Mouse (Mus musculus): Measurements from ENCODE around the gene Psmd13. TPM values are rescaled to one million over a fixed set of nuclear protein-coding genes. Genes with fewer than 3 reads are reported as not detected.

The Psmd13 gene
- polyA plus RNA-seq, 1 experiment from 2014 or later: 120 TPM

GRCm38 (mm10) chr7:140848591-140848990, 33.2 kb upstream of the Psmd13 start:
- Histone ChIP-seq H3K9me3 (ENCODE audit: control insufficient read depth, low read length) (no peaks in the 10 kb centered on the region), H3K27me3 (ENCODE audit: control insufficient read depth, insufficient read depth, low read length) (peaks cover 11% of the 10 kb centered on the region; the same call in 1 of the 2 replicates)
- ATAC-seq (ENCODE audit: insufficient number of reproducible peaks, insufficient read depth, low FRiP score, low read depth): no peak

GRCm38 (mm10) chr7:140851916-140852315, 29.9 kb upstream of the Psmd13 start:
- peaks cover 32% of the 10 kb centered on the region for H3K36me3 ChIP-seq (ENCODE audit: control insufficient read depth, insufficient read depth, low read length)
- H3K27ac ChIP-seq (replicated peaks in 1 of 2; ENCODE audit: control insufficient read depth in 1 of 2, insufficient read depth in 1 of 2, low read depth in 2 of 2, low read length in 2 of 2): no peak overlapping the region
- H3K9ac ChIP-seq (ENCODE audit: low read length): no peak overlapping the region
- peaks cover 7 to 8% of the 10 kb centered on the region in 2 experiments for H3K4me1 ChIP-seq (ENCODE audit: control insufficient read depth in 2 of 2, insufficient read depth in 2 of 2, low read length in 2 of 2)
- H3K27me3 ChIP-seq (ENCODE audit: control insufficient read depth, insufficient read depth, low read length): no peaks in the 10 kb centered on the region
- WGBS: 88% methylated on average over 4 of the region's 4 CpGs
- ATAC-seq (ENCODE audit: insufficient number of reproducible peaks, insufficient read depth, low FRiP score, low read depth): no peak
- H3K4me2 ChIP-seq (ENCODE audit: low read length): no peak overlapping the region
- H3K9me3 ChIP-seq (ENCODE audit: control insufficient read depth, low read length): no peaks in the 10 kb centered on the region
- no peak overlapping the region for H3K4me3 ChIP-seq (ENCODE audit: control insufficient read depth in 1 of 2, insufficient read depth in 1 of 2, low read depth in 1 of 2, low read length in 2 of 2)

More at GRCm38 (mm10) chr7:140848591-140848990, 33.2 kb upstream of the Psmd13 start:
- H3K4me2 ChIP-seq (ENCODE audit: low read length): no peak overlapping the region
- 89% methylated on average over 10 of the region's 10 CpGs for WGBS
- H3K4me3 ChIP-seq (ENCODE audit: control insufficient read depth in 1 of 2, insufficient read depth in 1 of 2, low read depth in 1 of 2, low read length in 2 of 2): no peak overlapping the region
- no peak overlapping the region for H3K9ac ChIP-seq (ENCODE audit: low read length)
- peaks cover 21% of the 10 kb centered on the region for H3K36me3 ChIP-seq (ENCODE audit: control insufficient read depth, insufficient read depth, low read length)
- H3K4me1 ChIP-seq (ENCODE audit: control insufficient read depth in 2 of 2, insufficient read depth in 2 of 2, low read length in 2 of 2): peaks cover 0 to 5% of the 10 kb centered on the region in 2 experiments; a peak in 3 of 4 replicates
- no peak overlapping the region for H3K27ac ChIP-seq (replicated peaks in 1 of 2; ENCODE audit: control insufficient read depth in 1 of 2, insufficient read depth in 1 of 2, low read depth in 2 of 2, low read length in 2 of 2)

- no peak for ATAC-seq (ENCODE audit: insufficient number of reproducible peaks, insufficient read depth, low FRiP score, low read depth)
- no peak overlapping the region for H3K4me2 ChIP-seq (ENCODE audit: low read length)
- H3K27me3 ChIP-seq (ENCODE audit: control insufficient read depth, insufficient read depth, low read length): no peaks in the 10 kb centered on the region
- H3K4me3 ChIP-seq (ENCODE audit: control insufficient read depth in 1 of 2, insufficient read depth in 1 of 2, low read depth in 1 of 2, low read length in 2 of 2): no peak overlapping the region
- H3K27ac ChIP-seq (replicated peaks in 1 of 2; ENCODE audit: control insufficient read depth in 1 of 2, insufficient read depth in 1 of 2, low read depth in 2 of 2, low read length in 2 of 2): no peak overlapping the region
- H3K9ac ChIP-seq (ENCODE audit: low read length): no peak overlapping the region
- H3K4me1 ChIP-seq (ENCODE audit: control insufficient read depth in 2 of 2, insufficient read depth in 2 of 2, low read length in 2 of 2): peaks cover 9 to 15% of the 10 kb centered on the region in 2 experiments
- H3K9me3 ChIP-seq (ENCODE audit: control insufficient read depth, low read length): no peaks in the 10 kb centered on the region
- peaks cover 33% of the 10 kb centered on the region for H3K36me3 ChIP-seq (ENCODE audit: control insufficient read depth, insufficient read depth, low read length)
- 83% methylated on average over 9 of the region's 9 CpGs for WGBS
Measured at GRCm38 (mm10) chr7:140853386-140853785, 28.4 kb upstream of the Psmd13 start.

- WGBS: 94% methylated on average over 18 of the region's 18 CpGs
- Histone ChIP-seq H3K9ac (ENCODE audit: low read length) (no peak overlapping the region), H3K27ac (replicated peaks in 1 of 2; ENCODE audit: control insufficient read depth in 1 of 2, insufficient read depth in 1 of 2, low read depth in 2 of 2, low read length in 2 of 2) (no peak overlapping the region), H3K4me2 (ENCODE audit: low read length) (no peak overlapping the region), H3K4me3 (ENCODE audit: control insufficient read depth in 1 of 2, insufficient read depth in 1 of 2, low read depth in 1 of 2, low read length in 2 of 2) (no peak overlapping the region), H3K9me3 (ENCODE audit: control insufficient read depth, low read length) (no peaks in the 10 kb centered on the region), H3K36me3 (ENCODE audit: control insufficient read depth, insufficient read depth, low read length) (peaks cover 43% of the 10 kb centered on the region), H3K27me3 (ENCODE audit: control insufficient read depth, insufficient read depth, low read length) (no peaks in the 10 kb centered on the region), H3K4me1 (ENCODE audit: control insufficient read depth in 2 of 2, insufficient read depth in 2 of 2, low read length in 2 of 2) (peaks cover 11 to 21% of the 10 kb centered on the region in 2 experiments)
- no peak for ATAC-seq (ENCODE audit: insufficient number of reproducible peaks, insufficient read depth, low FRiP score, low read depth)
Measured at GRCm38 (mm10) chr7:140854483-140854882, 27.3 kb upstream of the Psmd13 start.

DNA sequence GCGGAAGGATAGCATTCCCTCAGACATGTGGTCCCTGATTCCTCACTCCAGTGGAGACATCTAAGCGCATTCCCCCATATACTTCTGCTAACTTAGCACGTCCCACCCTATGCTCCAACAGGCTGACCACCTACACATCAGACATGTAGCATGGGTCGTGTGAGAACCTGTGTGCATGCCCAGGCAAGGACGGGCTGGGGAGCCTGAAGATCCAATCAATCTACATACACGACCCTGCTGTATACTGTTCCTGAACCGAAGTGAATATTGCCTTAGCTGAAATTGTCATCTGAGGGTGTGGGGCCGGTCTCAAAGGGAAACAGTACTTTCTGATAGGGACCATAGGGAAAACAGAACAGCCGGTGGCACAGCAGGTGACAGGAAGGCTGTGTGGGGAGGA, 26.6 kb upstream of the Psmd13 start:
- peak overlapping the region; percentile 78 to 86 for H3K4me3 ChIP-seq (ENCODE audit: control insufficient read depth in 1 of 2, insufficient read depth in 1 of 2, low read depth in 1 of 2, low read length in 2 of 2)
- peak overlapping the region; percentile 83 for H3K4me2 ChIP-seq (ENCODE audit: low read length)
- H3K4me1 ChIP-seq (ENCODE audit: control insufficient read depth in 2 of 2, insufficient read depth in 2 of 2, low read length in 2 of 2): peaks cover 11 to 21% of the 10 kb centered on the region in 2 experiments
- peaks cover 50% of the 10 kb centered on the region for H3K36me3 ChIP-seq (ENCODE audit: control insufficient read depth, insufficient read depth, low read length)
- ATAC-seq (ENCODE audit: insufficient number of reproducible peaks, insufficient read depth, low FRiP score, low read depth): no peak
- H3K27me3 ChIP-seq (ENCODE audit: control insufficient read depth, insufficient read depth, low read length): no peaks in the 10 kb centered on the region
- no peaks in the 10 kb centered on the region for H3K9me3 ChIP-seq (ENCODE audit: control insufficient read depth, low read length)
- 65% methylated on average over 9 of the region's 9 CpGs for WGBS
- H3K27ac ChIP-seq (replicated peaks in 1 of 2; ENCODE audit: control insufficient read depth in 1 of 2, insufficient read depth in 1 of 2, low read depth in 2 of 2, low read length in 2 of 2): peak overlapping the region in 1 of 2 experiments; percentile 91; a peak in 1 of 4 replicates
- H3K9ac ChIP-seq (ENCODE audit: low read length): peak overlapping the region; percentile 93

DNA sequence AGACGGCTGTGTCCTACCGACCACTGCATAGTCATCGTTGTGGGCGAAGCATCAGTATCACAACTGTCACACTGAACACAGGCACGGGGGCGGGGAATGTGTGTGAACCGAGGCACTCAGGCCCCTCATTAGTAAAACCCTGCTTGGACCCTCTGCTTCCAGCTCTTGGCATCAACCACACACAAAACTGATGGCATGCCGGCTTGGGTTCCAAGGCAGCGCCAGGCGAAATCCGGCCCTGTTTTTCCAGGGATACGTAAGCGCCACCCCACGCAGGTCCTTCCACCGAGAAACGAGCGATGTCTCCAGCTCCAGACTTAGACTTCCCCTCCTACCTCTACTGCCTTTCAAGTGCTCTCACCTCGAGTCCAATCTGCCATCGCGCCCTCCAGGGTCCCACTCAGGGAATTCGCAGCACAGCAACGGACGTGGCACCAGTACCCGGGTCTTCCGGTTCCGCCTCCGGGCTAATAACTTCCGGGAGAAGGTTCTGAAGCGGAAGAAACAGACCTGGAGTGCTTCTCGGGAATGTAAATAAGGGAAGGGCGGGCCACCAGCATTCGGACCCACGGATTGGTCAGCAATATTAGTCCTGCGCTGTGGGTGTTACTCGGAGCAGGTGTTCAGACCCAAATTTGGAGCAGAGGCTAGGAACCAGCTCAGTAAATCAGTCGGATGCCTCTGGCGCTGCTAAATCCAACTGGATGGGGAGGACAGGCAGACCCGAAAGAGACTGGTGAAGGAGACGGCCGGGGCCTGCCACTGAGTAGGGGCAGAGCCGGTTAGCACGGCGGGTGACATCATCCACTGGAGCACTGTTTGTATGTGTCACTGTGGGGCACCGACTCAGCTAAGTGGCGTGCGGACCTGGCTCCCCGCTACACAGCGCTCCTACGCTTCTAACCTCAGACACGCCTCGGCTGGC, 25.6 kb upstream of the Psmd13 start, which contains the start of gene Gm45785:
Gm45785 (minus strand) TSS at position 472 of the 925 bp plus-strand sequence.
- H3K36me3 ChIP-seq (ENCODE audit: control insufficient read depth, insufficient read depth, low read length): peaks cover 60% of the 10 kb centered on the region
- H3K9me3 ChIP-seq (ENCODE audit: control insufficient read depth, low read length): no peaks in the 10 kb centered on the region
- ATAC-seq (ENCODE audit: insufficient number of reproducible peaks, insufficient read depth, low FRiP score, low read depth): peak; percentile 60

DNA sequence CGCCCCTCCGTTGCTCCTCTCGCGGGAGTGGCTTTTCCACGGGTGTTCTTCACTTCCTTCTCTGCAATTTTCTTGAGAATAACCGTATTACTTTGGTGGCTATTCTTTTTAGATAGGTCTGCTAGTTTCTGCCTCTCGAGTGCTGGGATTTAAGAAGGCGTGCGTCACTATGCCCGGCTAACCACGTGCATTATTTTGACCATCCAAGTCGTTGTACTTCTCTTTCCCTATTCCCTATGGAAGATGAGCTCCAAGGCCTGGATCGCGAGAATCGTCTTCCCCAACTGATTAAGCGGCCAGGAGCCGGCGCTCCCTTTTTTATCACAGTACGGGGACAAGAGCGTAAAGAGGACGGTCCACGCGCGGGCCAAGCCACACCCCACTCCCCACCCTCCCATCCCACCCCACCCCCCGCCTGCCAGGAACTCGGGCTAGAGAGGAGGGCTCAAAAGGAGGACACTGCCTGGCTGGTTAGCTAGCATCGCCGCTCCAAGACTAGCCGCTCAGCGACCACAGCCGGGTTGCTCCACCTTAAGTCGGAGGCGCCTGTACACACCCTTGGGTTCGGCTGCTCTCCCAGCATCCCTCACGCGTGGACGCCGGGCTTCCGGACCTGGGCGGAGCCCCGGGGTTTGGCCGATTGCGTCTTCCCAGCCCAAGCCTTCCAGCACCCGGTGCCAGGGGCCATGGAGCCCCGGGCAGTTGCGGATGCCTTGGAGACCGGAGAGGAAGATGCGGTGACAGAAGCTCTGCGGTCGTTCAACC, 24.8 kb upstream of the Psmd13 start, which contains the start of gene Ric8a:
Ric8a (plus strand) TSS at position 173 of the 765 bp plus-strand sequence.
- Histone ChIP-seq H3K4me1 (ENCODE audit: control insufficient read depth in 2 of 2, insufficient read depth in 2 of 2, low read length in 2 of 2) (peaks cover 11 to 21% of the 10 kb centered on the region in 2 experiments), H3K27me3 (ENCODE audit: control insufficient read depth, insufficient read depth, low read length) (no peaks in the 10 kb centered on the region), H3K36me3 (ENCODE audit: control insufficient read depth, insufficient read depth, low read length) (peaks cover 63% of the 10 kb centered on the region), H3K4me2 (ENCODE audit: low read length) (peak within 1 kb of the TSS; percentile 83), H3K4me3 (ENCODE audit: control insufficient read depth in 1 of 2, insufficient read depth in 1 of 2, low read depth in 1 of 2, low read length in 2 of 2) (peak within 1 kb of the TSS; percentile 78 to 86), H3K27ac (replicated peaks in 1 of 2; ENCODE audit: control insufficient read depth in 1 of 2, insufficient read depth in 1 of 2, low read depth in 2 of 2, low read length in 2 of 2) (peak within 1 kb of the TSS; percentile 84 to 91), H3K9ac (ENCODE audit: low read length) (peak within 1 kb of the TSS; percentile 93), H3K9me3 (ENCODE audit: control insufficient read depth, low read length) (no peaks in the 10 kb centered on the region)
- peak; percentile 85 for ATAC-seq (ENCODE audit: insufficient number of reproducible peaks, insufficient read depth, low FRiP score, low read depth)
- WGBS: under 1% methylated on average over 48 of the region's 50 CpGs

More for the DNA sequence above, 25.6 kb upstream of the Psmd13 start, which contains the start of gene Gm45785:
- under 1% methylated on average over 51 of the region's 51 CpGs for WGBS
- Histone ChIP-seq H3K9ac (ENCODE audit: low read length) (peak within 1 kb of the TSS; percentile 93), H3K4me1 (ENCODE audit: control insufficient read depth in 2 of 2, insufficient read depth in 2 of 2, low read length in 2 of 2) (peaks cover 11 to 21% of the 10 kb centered on the region in 2 experiments), H3K27me3 (ENCODE audit: control insufficient read depth, insufficient read depth, low read length) (no peaks in the 10 kb centered on the region), H3K4me2 (ENCODE audit: low read length) (peak within 1 kb of the TSS; percentile 83), H3K27ac (replicated peaks in 1 of 2; ENCODE audit: control insufficient read depth in 1 of 2, insufficient read depth in 1 of 2, low read depth in 2 of 2, low read length in 2 of 2) (peak within 1 kb of the TSS; percentile 84 to 91), H3K4me3 (ENCODE audit: control insufficient read depth in 1 of 2, insufficient read depth in 1 of 2, low read depth in 1 of 2, low read length in 2 of 2) (peak within 1 kb of the TSS; percentile 78 to 86)
